27 mouse cellular contexts compared by ENCODE assay signal in genomic region chr4:152247195-152247594, GRCm38 (mm10). TPM values are rescaled to one million over a fixed set of nuclear protein-coding genes. Genes with fewer than 3 reads are reported as not detected.
DNase-seq lines count a peak whose midpoint lies in the region; ATAC-seq and TF ChIP-seq lines count a peak whose summit lies in the region.
"Had no signal": no experiment of that assay in that cellular context is flagged by ENCODE, and none has a peak within 500 bp of the region (broad histone marks: within the 10 kb centered on the region; RNA-seq: fewer than 3 reads in every experiment).

No protein-coding gene starts in this region.

- H3K27ac ChIP-seq in heart, adult 2 months, result peak overlapping the region; percentile 87
- 0 out of 2 replicates have a peak overlapping the region, but pooled peaks have one; percentile 20 for H3K27ac ChIP-seq in hindbrain, embryonic 14.5 days
- H3K27ac ChIP-seq in hindbrain, postnatal 0 days, result no peak overlapping the region
- H3K27ac ChIP-seq: embryonic facial prominence, embryonic 15.5 days; forebrain, embryonic 12.5 days; hindbrain, embryonic 12.5 days; kidney, embryonic 15.5 days; limb, embryonic 12.5 days; liver, embryonic 13.5 days; lung, embryonic 15.5 days; macrophage had no signal

- no peak for TF ChIP-seq CTCF in heart, adult 2 months (IDR thresholded peaks at IDR 0.05)
- TF ChIP-seq CTCF in hindbrain, postnatal 0 days (IDR thresholded peaks at IDR 0.05; ENCODE audit: low read depth), result no peak

- no peak for DNase-seq in heart, adult 2 months
- DNase-seq in heart, adult 8-10 months (ENCODE audit: low spot score), result no peak
- no peak for DNase-seq in hindbrain, embryonic 14.5 days (ENCODE audit: low spot score)
- no peak for DNase-seq in hindbrain, postnatal 0 days (ENCODE audit: low spot score)
- peak; percentile 45 for DNase-seq in CD4-positive helper T cell, adult 2 months (ENCODE audit: low read depth, low spot score)
- DNase-seq in induced T-regulatory cell, adult 2 months (ENCODE audit: low read depth), result peak; percentile 14
- no peak for DNase-seq in adipocyte (ENCODE audit: low spot score)
- no peak for DNase-seq in left cerebral cortex, adult 8-10 months (ENCODE audit: low spot score in 2 of 2)
- DNase-seq: adrenal gland, postnatal 36 days; cerebellum, adult 9-10 months; layer of hippocampus, postnatal 36 days; liver, embryonic 13.5 days; midbrain, embryonic 14.5 days; right cerebral cortex, postnatal 25 days had no signal

- H3K27me3 ChIP-seq in heart, adult 2 months (ENCODE audit: control insufficient read depth, insufficient read depth, low read length), result no peaks in the 10 kb centered on the region
- H3K27me3 ChIP-seq in hindbrain, embryonic 14.5 days (ENCODE audit: control insufficient read depth, insufficient read depth, low read length), result no peaks in the 10 kb centered on the region
- no peaks in the 10 kb centered on the region for H3K27me3 ChIP-seq in hindbrain, postnatal 0 days (ENCODE audit: insufficient read depth, low read length)
- H3K27me3 ChIP-seq: embryonic facial prominence, embryonic 15.5 days; forebrain, embryonic 12.5 days; hindbrain, embryonic 12.5 days; kidney, embryonic 15.5 days; limb, embryonic 12.5 days; liver, embryonic 13.5 days; lung, embryonic 15.5 days; Patski had no signal

- no peak for TF ChIP-seq EP300 in heart, adult 2 months (IDR thresholded peaks at IDR 0.05; ENCODE audit: insufficient read depth, low read depth, low read length)

- TF ChIP-seq POLR2A in heart, adult 2 months (IDR thresholded peaks at IDR 0.05; ENCODE audit: insufficient read depth, low read depth, low read length), result no peak

- H3K9ac ChIP-seq in heart, adult 2 months (ENCODE audit: low read depth, low read length), result no peak overlapping the region
- no peak overlapping the region for H3K9ac ChIP-seq in hindbrain, embryonic 14.5 days
- no peak overlapping the region for H3K9ac ChIP-seq in hindbrain, postnatal 0 days (replicated peaks; ENCODE audit: low read length)
- H3K9ac ChIP-seq: embryonic facial prominence, embryonic 15.5 days; forebrain, embryonic 12.5 days; hindbrain, embryonic 12.5 days; kidney, embryonic 15.5 days; limb, embryonic 12.5 days; liver, embryonic 13.5 days; lung, embryonic 15.5 days had no signal

- H3K79me2 ChIP-seq in heart, adult 2 months (replicated peaks; ENCODE audit: control insufficient read depth, insufficient read depth, low read length), result no peaks in the 10 kb centered on the region

- H3K36me3 ChIP-seq in heart, adult 2 months (ENCODE audit: control insufficient read depth, insufficient read depth, low read length), result 0 out of 2 replicates have a peak, but pooled peaks cover 2% of the 10 kb centered on the region
- no peaks in the 10 kb centered on the region; the same call in 1 of the 2 replicates for H3K36me3 ChIP-seq in hindbrain, embryonic 14.5 days (replicated peaks; ENCODE audit: control insufficient read depth, insufficient read depth)
- H3K36me3 ChIP-seq in hindbrain, postnatal 0 days (ENCODE audit: insufficient read depth, low read length), result no peaks in the 10 kb centered on the region
- H3K36me3 ChIP-seq: embryonic facial prominence, embryonic 15.5 days; kidney, embryonic 15.5 days; limb, embryonic 12.5 days; liver, embryonic 13.5 days; lung, embryonic 15.5 days had no signal

- H3K4me3 ChIP-seq in heart, adult 2 months, result no peak overlapping the region
- no peak overlapping the region for H3K4me3 ChIP-seq in hindbrain, embryonic 14.5 days (replicated peaks; ENCODE audit: low read length)
- H3K4me3 ChIP-seq in hindbrain, postnatal 0 days (ENCODE audit: low read length), result no peak overlapping the region
- H3K4me3 ChIP-seq: embryonic facial prominence, embryonic 15.5 days; forebrain, embryonic 12.5 days; hindbrain, embryonic 12.5 days; kidney, embryonic 15.5 days; limb, embryonic 12.5 days; liver, embryonic 13.5 days; lung, embryonic 15.5 days had no signal

- H3K4me1 ChIP-seq in heart, adult 2 months (ENCODE audit: control insufficient read depth, insufficient read depth, low read length), result peaks cover 15% of the 10 kb centered on the region
- peaks cover 10% of the 10 kb centered on the region for H3K4me1 ChIP-seq in hindbrain, embryonic 14.5 days (replicated peaks; ENCODE audit: control insufficient read depth, insufficient read depth, low read length)
- 0 out of 2 replicates have a peak, but pooled peaks cover 4% of the 10 kb centered on the region for H3K4me1 ChIP-seq in hindbrain, postnatal 0 days (ENCODE audit: insufficient read depth, low read length)
- H3K4me1 ChIP-seq: lung, embryonic 15.5 days had no signal

- no peak for ATAC-seq in hindbrain, embryonic 14.5 days (ENCODE audit: low FRiP score)
- no peak for ATAC-seq in hindbrain, postnatal 0 days
- ATAC-seq: intestine, embryonic 16.5 days; Patski had no signal

- no peak overlapping the region for H3K4me2 ChIP-seq in hindbrain, embryonic 14.5 days (replicated peaks)
- H3K4me2 ChIP-seq in hindbrain, postnatal 0 days (ENCODE audit: low read depth, low read length), result no peak overlapping the region
- H3K4me2 ChIP-seq: embryonic facial prominence, embryonic 15.5 days; forebrain, embryonic 12.5 days; hindbrain, embryonic 12.5 days; kidney, embryonic 15.5 days; limb, embryonic 12.5 days; liver, embryonic 13.5 days; lung, embryonic 15.5 days had no signal

- intact Hi-C loops in heart, adult 2 months (cut with DNase I), result loop anchor here (2.0 kb wide), 1 partner anchor 26 kb away; no protein-coding TSS in a partner anchor

- 35% methylated on average over 3 of the region's 3 CpGs for WGBS in heart, adult 2 months
- WGBS in hindbrain, embryonic 14.5 days, result 76% methylated on average over 3 of the region's 3 CpGs
- 83% methylated on average over 3 of the region's 3 CpGs for WGBS in hindbrain, postnatal 0 days

- no peaks in the 10 kb centered on the region for H3K9me3 ChIP-seq in hindbrain, embryonic 14.5 days (ENCODE audit: control insufficient read depth, low read length)
- H3K9me3 ChIP-seq in hindbrain, postnatal 0 days (ENCODE audit: low read length), result no peaks in the 10 kb centered on the region
- H3K9me3 ChIP-seq: embryonic facial prominence, embryonic 15.5 days; forebrain, embryonic 12.5 days; hindbrain, embryonic 12.5 days; kidney, embryonic 15.5 days; limb, embryonic 12.5 days; liver, embryonic 13.5 days; lung, embryonic 15.5 days had no signal

RNA-seq across cellular contexts. Expression of gene Gpr153, which starts 26.8 kb away (rescaled TPM):
- 10 to 100 TPM in 1 of 2 experiments, 1 to 10 TPM in 1; 8.6 to 11.9 TPM for total RNA-seq in heart, adult 2 months (2021)
- polyA plus RNA-seq in heart, adult 2 months (2012; rRNA removed), result 18.0 and 24.0 TPM in 2 replicates
- total RNA-seq in heart, adult 8-10 months (2022), result 10 to 100 TPM in 2 of 4 experiments, 1 to 10 TPM in 2; 5.6 to 11.9 (median 9.8) TPM
- 23.1 and 27.8 TPM in 2 replicates for polyA plus RNA-seq in hindbrain, embryonic 14.5 days (2014; fragmentation: Nextera tagmentation; extraction: Ambion mirVana)
- 167 and 170 TPM in 2 replicates for total RNA-seq in hindbrain, postnatal 0 days (2014; rRNA removed)
- polyA plus RNA-seq in hindbrain, postnatal 0 days (2015; fragmentation: Nextera tagmentation; extraction: Ambion mirVana), result 17.1 and 19.0 TPM in 2 replicates
- total RNA-seq in left cerebral cortex, adult 8-10 months (2022), result 10 to 100 TPM; 27.5 to 40.2 (median 31.6) TPM
- polyA plus RNA-seq: macrophage had no signal

RNA-seq across cellular contexts. Expression of gene Hes3, which starts 44.3 kb away (rescaled TPM):
- not detected for total RNA-seq in heart, adult 2 months (2021)
- polyA plus RNA-seq in heart, adult 2 months (2012; rRNA removed), result not detected in 2 replicates
- total RNA-seq in heart, adult 8-10 months (2022), result not detected
- 0.24 and 1.2 TPM in 2 replicates for polyA plus RNA-seq in hindbrain, embryonic 14.5 days (2014; fragmentation: Nextera tagmentation; extraction: Ambion mirVana)
- total RNA-seq in hindbrain, postnatal 0 days (2014; rRNA removed), result 0.26 and 0.40 TPM in 2 replicates
- polyA plus RNA-seq in hindbrain, postnatal 0 days (2015; fragmentation: Nextera tagmentation; extraction: Ambion mirVana), result 0.15 and 0.19 TPM in 2 replicates
- under 1 TPM; 0.21 to 0.44 (median 0.30) TPM for total RNA-seq in left cerebral cortex, adult 8-10 months (2022)
- total RNA-seq: adrenal gland, postnatal 36 days; gastrocnemius, postnatal 4 days; layer of hippocampus, postnatal 36 days had no signal
- polyA plus RNA-seq: embryonic facial prominence, embryonic 15.5 days; intestine, embryonic 16.5 days; kidney, embryonic 15.5 days; large intestine, adult 2 months; limb, embryonic 12.5 days; liver, embryonic 13.5 days; lung, embryonic 15.5 days; macrophage; stomach, embryonic 16.5 days; urinary bladder, adult 2 months had no signal

RNA-seq across cellular contexts. Expression of gene Icmt, which starts 49.8 kb away (rescaled TPM):
- 10 to 100 TPM; 26.4 to 28.2 TPM for total RNA-seq in heart, adult 2 months (2021)
- polyA plus RNA-seq in heart, adult 2 months (2012; rRNA removed), result 17.7 and 27.2 TPM in 2 replicates
- total RNA-seq in heart, adult 8-10 months (2022), result 10 to 100 TPM; 25.2 to 36.4 (median 30.6) TPM
- polyA plus RNA-seq in hindbrain, embryonic 14.5 days (2014; fragmentation: Nextera tagmentation; extraction: Ambion mirVana), result 20.6 and 22.8 TPM in 2 replicates
- total RNA-seq in hindbrain, postnatal 0 days (2014; rRNA removed), result 35.3 and 42.6 TPM in 2 replicates
- 15.9 and 16.4 TPM in 2 replicates for polyA plus RNA-seq in hindbrain, postnatal 0 days (2015; fragmentation: Nextera tagmentation; extraction: Ambion mirVana)
- total RNA-seq in left cerebral cortex, adult 8-10 months (2022), result 10 to 100 TPM; 44.7 to 51.1 (median 47.3) TPM

Comparison
In these comparisons a context has a peak if more than half of its experiments do, and no peak if none do; other contexts are left out.
1. DNase-seq: peak in CD4-positive helper T cell, adult 2 months (single experiment) and induced T-regulatory cell, adult 2 months (single experiment); none in heart, adult 2 months (0 of 2), heart, adult 8-10 months (single experiment), hindbrain, embryonic 14.5 days (single experiment), hindbrain, postnatal 0 days (single experiment), adipocyte (single experiment) and left cerebral cortex, adult 8-10 months (0 of 2).